In the genomic region with DNA sequence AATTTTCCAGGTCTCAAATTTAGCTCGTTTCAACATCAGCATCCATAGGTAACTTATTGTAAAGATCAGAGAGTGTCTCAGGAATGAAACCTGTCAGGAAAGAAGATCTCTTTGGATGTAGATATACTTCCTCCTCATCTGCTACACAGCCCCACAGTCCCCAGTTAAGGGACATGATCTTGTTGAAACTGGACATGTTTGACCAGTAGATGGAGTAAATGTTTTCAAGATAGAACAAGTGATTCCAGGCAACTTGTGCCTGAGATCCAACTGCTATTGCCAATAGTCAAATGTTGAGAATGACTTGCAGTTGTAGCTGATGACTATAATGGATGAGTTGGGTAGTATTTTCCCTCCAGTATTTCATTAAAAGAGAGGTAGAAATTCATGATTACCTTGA, we compare ENCODE assay signal across 28 mouse cellular contexts. TPM values are rescaled to one million over a fixed set of nuclear protein-coding genes. Genes with fewer than 3 reads are reported as not detected.
DNase-seq lines count a peak whose midpoint lies in the region; ATAC-seq and TF ChIP-seq lines count a peak whose summit lies in the region.
"Had no signal": no experiment of that assay in that cellular context is flagged by ENCODE, and none has a peak within 500 bp of the region (broad histone marks: within the 10 kb centered on the region; RNA-seq: fewer than 3 reads in every experiment).

No protein-coding gene starts in this region.

- TF ChIP-seq CTCF in heart, postnatal 0 days (IDR thresholded peaks at IDR 0.05; ENCODE audit: low read depth): no peak; the same call in 1 of the 2 replicates
- TF ChIP-seq CTCF in left cerebral cortex, adult 2 months (IDR thresholded peaks at IDR 0.05): peak; percentile 42

- H3K9ac ChIP-seq in heart, postnatal 0 days (replicated peaks; ENCODE audit: low read depth, low read length): no peak overlapping the region
- H3K9ac ChIP-seq: embryonic facial prominence, embryonic 13.5 days; hindbrain, embryonic 13.5 days; intestine, embryonic 15.5 days; midbrain, embryonic 13.5 days; neural tube, embryonic 13.5 days had no signal

- no peak overlapping the region for H3K4me2 ChIP-seq in heart, postnatal 0 days (ENCODE audit: low read depth, low read length)
- H3K4me2 ChIP-seq: embryonic facial prominence, embryonic 13.5 days; hindbrain, embryonic 13.5 days; intestine, embryonic 15.5 days; midbrain, embryonic 13.5 days; neural tube, embryonic 13.5 days had no signal

- peaks cover 31% of the 10 kb centered on the region for H3K4me1 ChIP-seq in heart, postnatal 0 days (ENCODE audit: control insufficient read depth, insufficient read depth)
- H3K4me1 ChIP-seq: intestine, embryonic 15.5 days had no signal

- DNase-seq in cerebellum, adult 9-10 months: peak; percentile 37
- no peak for DNase-seq in cerebellum, postnatal 36 days
- DNase-seq in heart, postnatal 0 days (ENCODE audit: low spot score): no peak
- no peak for DNase-seq in heart, postnatal 4 days
- no peak for DNase-seq in left cerebral cortex, adult 2 months (ENCODE audit: extremely low spot score in 1 of 2, low spot score in 2 of 2)
- DNase-seq in left cerebral cortex, postnatal 10 days (ENCODE audit: extremely low spot score in 1 of 2, low spot score in 2 of 2): no peak
- DNase-seq in 3T3-L1 (ENCODE audit: low read depth, low spot score): peak; percentile 4
- DNase-seq: cerebellum, adult 8-10 months; gastrocnemius, postnatal 10 days; heart, postnatal 14 days; kidney, postnatal 14 days; lung, adult 18-20 months; right cerebral cortex, adult 18-20 months; thymus, postnatal 14 days had no signal

- H3K27ac ChIP-seq in heart, postnatal 0 days (ENCODE audit: low read depth): peak overlapping the region; percentile 11; the same call in 1 of the 2 replicates
- H3K27ac ChIP-seq in left cerebral cortex, adult 2 months: no peak overlapping the region
- H3K27ac ChIP-seq: embryonic facial prominence, embryonic 13.5 days; heart, embryonic 10.5 days; hindbrain, embryonic 13.5 days; intestine, embryonic 15.5 days; midbrain, embryonic 13.5 days; neural tube, embryonic 13.5 days had no signal

- no peaks in the 10 kb centered on the region for H3K9me3 ChIP-seq in heart, postnatal 0 days (replicated peaks; ENCODE audit: control insufficient read depth, low read length)
- H3K9me3 ChIP-seq: embryonic facial prominence, embryonic 13.5 days; heart, embryonic 10.5 days; hindbrain, embryonic 13.5 days; intestine, embryonic 15.5 days; midbrain, embryonic 13.5 days; neural tube, embryonic 13.5 days had no signal

- WGBS in heart, postnatal 0 days: 65% methylated on average over 1 of the region's 1 CpGs

- no peak overlapping the region for H3K4me3 ChIP-seq in heart, postnatal 0 days (ENCODE audit: low read depth, low read length)
- H3K4me3 ChIP-seq in left cerebral cortex, adult 2 months: no peak overlapping the region
- H3K4me3 ChIP-seq: embryonic facial prominence, embryonic 13.5 days; heart, embryonic 10.5 days; hindbrain, embryonic 13.5 days; intestine, embryonic 15.5 days; midbrain, embryonic 13.5 days; neural tube, embryonic 13.5 days had no signal

- no peak for ATAC-seq in heart, postnatal 0 days (ENCODE audit: insufficient read depth, low read depth)
- ATAC-seq in CD4-positive, CD25-positive, alpha-beta regulatory T cell, adult 4 months: no peak
- ATAC-seq: forebrain, embryonic 16.5 days; intestine, embryonic 15.5 days; midbrain, embryonic 13.5 days had no signal

- no peak for TF ChIP-seq EP300 in heart, postnatal 0 days (IDR thresholded peaks at IDR 0.05; ENCODE audit: low read depth)

- intact Hi-C loops in left cerebral cortex, adult 2 months (cut with DNase I): loop anchor here (2.0 to 10.0 kb wide), 2 partner anchors 187 to 309 kb away; no protein-coding TSS in a partner anchor
- intact Hi-C loops in left cerebral cortex, postnatal 10 days (cut with DNase I): no loop called here

- no peaks in the 10 kb centered on the region for H3K36me3 ChIP-seq in heart, postnatal 0 days (replicated peaks; ENCODE audit: control insufficient read depth, insufficient read depth, low read length)
- H3K36me3 ChIP-seq: embryonic facial prominence, embryonic 13.5 days; heart, embryonic 10.5 days; hindbrain, embryonic 13.5 days; intestine, embryonic 15.5 days; midbrain, embryonic 13.5 days; neural tube, embryonic 13.5 days had no signal

- H3K27me3 ChIP-seq in heart, postnatal 0 days (ENCODE audit: control insufficient read depth, insufficient read depth, low read length): no peaks in the 10 kb centered on the region
- H3K27me3 ChIP-seq: CH12.LX; embryonic facial prominence, embryonic 13.5 days; hindbrain, embryonic 13.5 days; intestine, embryonic 15.5 days; midbrain, embryonic 13.5 days; neural tube, embryonic 13.5 days had no signal

RNA-seq across cellular contexts. Expression of a gene that starts 35.9 kb away (rescaled TPM):
- not detected in 2 replicates for total RNA-seq in heart, postnatal 0 days (2014; rRNA removed; ENCODE audit: low replicate concordance)
- polyA plus RNA-seq in heart, postnatal 0 days (2015; fragmentation: Nextera tagmentation; extraction: Ambion mirVana): not detected in 2 replicates
- total RNA-seq in heart, postnatal 4 days (2021): not detected
- total RNA-seq in left cerebral cortex, adult 2 months (2021): not detected
- not detected for total RNA-seq in left cerebral cortex, postnatal 10 days (2021)
- not detected for polyA plus RNA-seq in CD4-positive, CD25-positive, alpha-beta regulatory T cell, adult 4 months (2017; shearing (Covaris generic))
- total RNA-seq: adrenal gland, adult 18-20 months; CH12.LX; gastrocnemius, postnatal 10 days; heart, postnatal 14 days; layer of hippocampus, postnatal 10 days; left cerebral cortex, postnatal 25 days; megakaryocyte progenitor cell, adult 5-6 weeks had no signal
- polyA plus RNA-seq: embryonic facial prominence, embryonic 13.5 days; forebrain, embryonic 16.5 days; heart, embryonic 10.5 days; hindbrain, embryonic 13.5 days; intestine, embryonic 15.5 days; limb, embryonic 14.5 days; midbrain, embryonic 13.5 days; neural tube, embryonic 13.5 days had no signal

Comparison
In these comparisons a context has a peak if more than half of its experiments do, and no peak if none do; other contexts are left out.
1. DNase-seq: peak in cerebellum, adult 9-10 months (single experiment) and 3T3-L1 (single experiment); none in cerebellum, postnatal 36 days (0 of 2), heart, postnatal 0 days (single experiment), heart, postnatal 4 days (single experiment), left cerebral cortex, adult 2 months (0 of 2) and left cerebral cortex, postnatal 10 days (0 of 2).